Mouse (Mus musculus) myocyte (in vitro differentiated cells): ENCODE measurements around the gene Cox11.

Experiments used
- MYOG ChIP-seq, 3 experiments: IDR thresholded peaks; one replicate each; pipeline ENCODE4 v1.6.1; 2011; ENCODE audit warnings: control low read depth in 2 of 3, low read depth in 2 of 3, mild to moderate bottlenecking in 2 of 3; ENCODE audit not compliant: insufficient read length in 2 of 3, control insufficient read depth in 1 of 3, insufficient read depth in 1 of 3
- POLR2A ChIP-seq: IDR thresholded peaks from one replicate; pipeline ENCODE4 v1.6.1; 2011; ENCODE audit warnings: low read depth, mild to moderate bottlenecking, control low read depth, moderate library complexity; ENCODE audit not compliant: insufficient read length
- USF1 ChIP-seq: IDR thresholded peaks from one replicate; pipeline ENCODE4 v1.6.1; 2011; ENCODE audit warnings: low read depth, mild to moderate bottlenecking, control low read depth, moderate library complexity

- TF ChIP-seq POLR2A, result no peak
- TF ChIP-seq USF1, result no peak
- TF ChIP-seq MYOG (IDR thresholded peaks at IDR 0.05; ENCODE audit: control insufficient read depth in 1 of 3, insufficient read depth in 1 of 3, insufficient read length in 2 of 3, low read depth in 2 of 3), result no peak
Observed at GRCm38 (mm10) chr11:90616431-90616830, 21.5 kb upstream of the Cox11 start.
